Mouse (Mus musculus): ENCODE measurements around the gene Wwc2.

Wwc2 gene

DNA sequence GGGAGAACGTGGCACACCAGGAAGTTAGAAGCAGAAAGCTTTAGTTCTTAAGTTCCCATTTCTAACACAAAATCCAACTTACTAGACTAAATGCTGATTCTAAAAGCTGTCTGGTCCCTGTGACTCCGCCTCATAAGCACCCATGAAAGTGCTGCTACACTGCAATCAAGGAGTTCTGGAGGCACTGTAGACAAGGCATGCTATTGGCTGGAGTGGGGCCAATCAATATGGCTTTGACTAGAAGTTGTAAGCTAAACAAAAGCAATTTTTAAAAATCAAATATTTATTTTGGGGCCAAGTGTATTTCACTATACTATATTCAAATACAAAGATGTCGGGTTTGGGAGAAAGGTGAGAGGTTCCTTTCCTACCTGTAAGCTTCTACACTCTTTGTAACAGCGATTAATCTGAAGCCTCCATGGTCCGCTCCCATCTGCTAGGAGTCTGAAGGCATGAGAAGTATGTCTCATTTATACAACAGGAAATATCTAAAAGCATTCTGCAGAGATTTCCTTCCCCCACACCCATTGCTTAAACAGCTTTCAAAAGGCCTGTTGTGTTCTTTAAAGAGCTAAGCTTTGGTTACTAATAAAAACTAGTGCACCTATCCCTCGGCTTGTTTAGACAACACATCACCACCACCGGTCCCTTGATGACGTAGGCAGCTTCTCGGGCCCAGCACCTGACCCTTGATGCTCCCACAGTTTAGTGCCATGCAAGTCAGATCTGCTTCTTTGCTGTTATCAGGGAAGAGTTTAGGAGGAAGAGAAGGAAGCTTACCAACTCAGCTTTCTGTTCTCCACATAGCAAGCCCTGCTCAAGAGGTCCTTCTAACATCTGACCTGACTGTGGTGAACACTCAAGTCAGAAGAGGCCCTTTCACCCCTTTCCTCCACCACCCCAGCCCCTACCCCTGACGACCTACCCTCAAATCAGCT is 50.5 kb downstream of the Wwc2 start:
- DNase-seq (ENCODE audit: low read depth, low spot score): no peak

DNA sequence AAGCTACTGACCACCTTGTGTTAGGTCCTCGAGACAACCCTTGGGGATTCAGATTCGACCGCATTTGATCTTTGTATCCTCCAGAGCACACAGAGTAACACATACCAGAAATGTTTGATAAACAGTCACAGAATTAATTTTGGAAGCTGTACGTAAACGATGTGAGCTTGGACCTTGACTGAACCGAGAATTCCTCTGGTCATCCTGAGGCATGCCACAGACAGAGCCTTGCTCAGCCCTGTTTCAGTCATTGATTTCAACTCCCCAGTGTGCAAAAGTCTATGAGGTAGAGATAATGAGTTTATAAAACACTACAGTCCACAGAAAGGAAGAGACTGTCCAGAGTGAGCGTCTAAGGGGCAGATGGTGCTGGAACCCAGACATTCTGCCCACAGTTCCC is 51.5 kb downstream of the Wwc2 start:
- no peak for DNase-seq (ENCODE audit: low read depth, low spot score)

DNA sequence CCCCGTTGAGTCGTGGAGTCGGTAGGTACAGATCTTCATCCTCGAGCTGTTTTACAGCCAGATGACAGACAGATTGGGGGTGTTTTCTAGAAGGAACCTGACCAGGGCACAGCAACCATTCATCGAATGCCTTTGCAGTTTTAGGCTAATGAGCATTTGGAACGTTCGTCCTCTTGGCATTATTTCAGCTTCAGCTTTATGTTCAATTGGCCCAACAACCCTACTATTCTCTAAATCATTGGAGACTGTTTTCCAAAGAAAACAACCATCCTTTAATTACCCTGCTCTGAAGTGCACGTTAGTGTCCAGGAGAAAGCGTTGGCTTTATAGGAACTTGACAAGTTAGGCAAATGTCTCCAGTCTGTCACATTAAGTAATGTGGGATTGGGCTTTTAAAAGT is 54.3 kb downstream of the Wwc2 start:
- no peak for DNase-seq (ENCODE audit: low read depth, low spot score)

DNA sequence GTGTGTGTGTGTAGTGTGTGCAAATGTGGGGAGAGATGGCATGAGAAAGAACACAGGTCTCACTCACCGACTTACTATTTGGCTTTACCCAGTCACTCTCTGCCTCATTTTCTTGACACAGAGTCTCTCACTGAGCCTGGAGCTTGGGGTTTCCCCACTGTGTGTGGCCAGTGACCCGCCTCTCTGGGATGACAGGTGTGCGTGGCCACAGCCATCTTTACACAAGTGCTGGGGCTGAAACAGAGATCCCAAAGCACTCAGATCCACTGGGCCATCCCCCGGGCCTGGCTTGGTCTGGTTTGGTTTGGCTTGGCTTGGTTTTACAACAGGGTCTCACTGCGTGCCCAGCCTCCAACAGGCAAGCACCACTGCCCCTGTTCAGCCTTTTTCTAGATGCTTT is 55.3 kb downstream of the Wwc2 start:
- DNase-seq (ENCODE audit: low read depth, low spot score): no peak

DNA sequence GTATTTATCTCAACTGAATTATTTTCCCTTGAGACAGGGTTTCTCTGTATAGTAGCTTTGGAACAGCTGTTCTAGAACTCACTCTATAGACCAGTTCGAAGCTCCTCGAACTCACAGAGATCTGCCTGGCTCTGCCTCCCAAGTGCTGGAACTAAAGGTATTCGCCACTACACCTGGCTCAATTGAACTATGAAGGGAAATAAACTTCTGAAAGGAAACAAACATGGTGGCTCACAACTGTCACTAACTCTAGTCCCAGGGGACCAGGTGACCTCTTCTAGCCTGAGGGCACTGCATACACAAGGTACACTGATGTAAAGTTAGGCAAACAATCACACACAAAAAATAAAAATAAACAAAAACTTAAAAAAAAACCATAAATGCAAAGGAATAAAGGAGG is 57.6 kb downstream of the Wwc2 start:
- DNase-seq (ENCODE audit: low read depth, low spot score): no peak

DNA sequence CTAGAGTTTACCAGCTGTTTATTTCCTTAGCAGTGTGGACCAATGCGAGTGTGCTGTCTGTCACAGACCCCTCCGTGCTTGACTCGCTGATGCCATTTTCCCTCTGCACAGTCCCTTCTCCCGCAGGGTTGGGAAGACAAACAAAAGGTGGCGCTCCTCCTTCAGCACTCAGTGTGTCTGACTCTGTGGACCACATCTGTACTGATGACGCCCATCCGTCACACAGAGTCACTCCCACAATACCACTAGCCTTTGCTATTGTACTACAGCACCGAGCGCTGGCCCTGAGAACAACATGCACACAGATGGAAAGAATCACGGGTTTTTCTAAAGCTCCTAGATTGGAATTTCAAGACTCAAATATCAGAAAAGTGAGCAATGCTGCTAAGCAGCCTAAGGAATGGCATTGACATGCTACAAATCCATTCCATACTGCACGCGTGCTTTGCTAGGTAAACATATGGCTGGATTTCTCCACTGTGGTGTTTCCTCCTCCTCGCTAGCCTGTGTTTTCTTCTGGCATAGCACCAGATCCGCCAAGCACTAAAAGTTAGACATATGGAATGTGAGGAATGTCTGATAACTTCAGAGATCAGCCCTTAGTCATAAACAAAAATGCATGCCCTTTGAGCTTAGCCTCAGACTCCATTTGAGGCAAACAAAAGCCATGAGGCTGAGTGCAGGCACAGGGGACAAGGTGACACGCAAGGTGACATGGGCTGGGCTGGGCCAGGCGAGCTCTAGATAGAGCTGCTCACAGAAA is 58.5 kb downstream of the Wwc2 start:
- peak; percentile 59 for DNase-seq (ENCODE audit: low read depth, low spot score)

DNA sequence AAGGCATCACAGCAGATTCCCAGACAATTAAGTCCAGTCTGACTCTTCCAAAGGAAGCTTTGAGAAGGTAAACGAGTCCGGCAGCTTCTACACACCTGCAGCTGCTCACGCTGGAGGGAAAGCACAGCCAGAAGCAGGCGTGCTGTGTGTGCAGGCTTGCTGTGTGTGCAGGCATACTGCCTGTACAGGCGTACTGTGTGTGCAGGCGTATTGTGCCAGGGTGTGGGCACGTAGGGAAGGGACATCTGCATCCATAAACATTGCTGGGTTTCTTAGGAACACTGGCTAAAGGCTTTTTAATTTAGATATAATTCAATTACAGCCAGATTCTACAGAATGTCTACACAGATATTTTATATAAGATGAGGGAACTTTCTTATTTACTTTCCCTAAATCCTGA is 59.4 kb downstream of the Wwc2 start:
- DNase-seq (ENCODE audit: low read depth, low spot score): no peak

DNA sequence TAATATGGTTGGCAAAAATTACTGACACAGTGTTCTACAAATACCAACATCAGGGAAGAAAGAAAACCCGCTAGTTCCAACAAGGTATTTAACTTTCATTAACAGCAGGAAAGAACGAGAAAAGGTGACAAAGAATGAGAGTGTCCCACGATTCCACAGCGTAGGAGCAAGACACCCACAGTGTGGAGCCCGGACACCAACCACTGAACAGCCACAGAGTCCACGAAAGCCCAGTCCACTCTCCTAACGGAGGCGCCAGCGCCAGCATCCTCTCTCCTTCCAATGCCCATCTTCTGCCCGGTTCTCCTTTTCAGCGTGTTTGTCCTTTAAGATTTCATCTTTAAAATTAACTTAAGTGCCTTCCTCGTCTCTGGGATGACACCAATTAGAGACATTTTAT is 61.1 kb downstream of the Wwc2 start:
- no peak for DNase-seq (ENCODE audit: low read depth, low spot score)

DNA sequence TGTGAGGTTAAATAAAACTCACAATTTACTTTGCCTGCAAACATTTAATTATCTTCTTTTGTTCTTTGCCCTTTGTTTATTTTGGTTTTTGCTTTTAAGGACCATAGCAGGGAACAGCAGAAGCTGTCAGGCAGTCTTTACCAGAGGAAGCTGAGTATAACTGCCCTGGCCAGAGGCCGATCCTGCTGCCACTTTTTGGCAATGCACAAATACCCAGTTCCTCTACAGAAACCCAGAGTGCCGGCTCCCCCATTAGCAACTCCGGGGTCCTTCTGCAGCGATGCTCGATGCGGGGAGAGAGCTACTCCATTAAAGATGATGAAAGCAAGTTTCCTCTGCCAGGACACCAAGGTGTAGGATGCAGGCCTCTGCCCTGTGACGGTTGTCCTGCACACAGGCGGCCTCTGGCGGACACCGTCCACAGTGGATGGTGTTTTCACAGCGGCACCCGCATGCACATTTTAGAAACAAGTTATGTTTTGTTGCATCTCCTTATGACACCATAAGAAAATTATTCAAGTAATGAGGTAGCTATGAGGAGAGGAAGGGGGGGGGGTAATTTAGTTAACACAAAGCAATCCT is 62.0 kb downstream of the Wwc2 start:
- no peak for DNase-seq (ENCODE audit: low read depth, low spot score)

DNA sequence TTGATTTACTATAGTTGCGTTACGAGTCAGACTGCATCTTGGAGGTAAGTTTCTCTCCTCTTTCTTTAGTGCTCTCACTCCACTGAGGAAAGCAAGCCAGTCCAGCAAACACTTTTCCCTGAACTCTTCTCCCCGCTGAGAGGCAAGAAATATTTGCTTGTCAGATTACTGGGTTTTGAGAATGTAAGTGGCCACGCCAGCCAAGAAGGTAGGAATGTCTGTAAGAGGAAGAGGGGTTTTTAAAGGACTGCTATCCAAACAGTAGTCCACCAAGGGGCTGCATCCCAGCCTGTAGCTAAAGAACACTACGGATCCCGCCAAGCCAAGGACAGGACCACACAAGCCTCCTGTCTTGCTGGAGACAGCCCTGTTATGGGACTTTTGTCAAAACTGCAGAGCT is 65.8 kb downstream of the Wwc2 start:
- DNase-seq (ENCODE audit: low read depth, low spot score): no peak

DNA sequence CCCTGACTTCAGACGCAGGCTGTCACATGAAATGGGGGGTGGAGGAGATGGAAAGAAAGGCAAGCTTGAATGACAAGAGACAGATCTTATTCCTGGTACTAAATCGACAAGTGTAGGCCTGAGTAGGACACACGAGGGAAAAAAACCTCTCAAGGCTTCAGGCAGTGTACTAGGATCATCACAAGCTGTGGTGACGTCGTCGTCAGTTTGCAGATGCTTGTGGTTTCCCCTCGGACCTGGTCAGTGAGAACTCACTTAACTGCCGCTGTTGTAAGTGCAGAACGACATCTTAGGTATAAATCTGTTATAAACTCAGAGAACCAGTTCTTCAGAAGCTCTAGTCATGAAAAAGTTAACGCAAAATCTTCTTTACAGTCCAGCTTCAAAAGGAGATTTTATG is 67.9 kb downstream of the Wwc2 start:
- DNase-seq (ENCODE audit: low read depth, low spot score): no peak

DNA sequence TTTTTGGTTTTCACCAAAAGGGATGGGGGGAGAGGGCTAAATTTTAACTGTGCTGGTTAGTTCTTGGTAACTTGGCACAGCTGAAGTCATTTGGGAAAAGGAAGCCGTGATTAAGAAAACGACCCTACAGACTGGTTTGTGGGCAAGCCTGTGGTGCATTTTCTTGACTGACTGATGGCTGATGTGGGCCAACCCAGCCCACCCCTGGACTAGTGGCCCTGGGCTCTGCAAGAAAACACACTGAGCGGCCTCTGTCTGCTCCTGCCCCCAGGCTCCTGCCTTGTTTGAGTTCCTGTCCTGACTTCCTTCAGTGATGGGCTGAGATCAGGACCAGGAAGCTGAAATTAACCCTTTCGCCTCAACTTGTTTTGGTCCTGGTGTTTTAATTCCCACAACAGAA is 68.7 kb downstream of the Wwc2 start:
- DNase-seq (ENCODE audit: low read depth, low spot score): no peak

DNA sequence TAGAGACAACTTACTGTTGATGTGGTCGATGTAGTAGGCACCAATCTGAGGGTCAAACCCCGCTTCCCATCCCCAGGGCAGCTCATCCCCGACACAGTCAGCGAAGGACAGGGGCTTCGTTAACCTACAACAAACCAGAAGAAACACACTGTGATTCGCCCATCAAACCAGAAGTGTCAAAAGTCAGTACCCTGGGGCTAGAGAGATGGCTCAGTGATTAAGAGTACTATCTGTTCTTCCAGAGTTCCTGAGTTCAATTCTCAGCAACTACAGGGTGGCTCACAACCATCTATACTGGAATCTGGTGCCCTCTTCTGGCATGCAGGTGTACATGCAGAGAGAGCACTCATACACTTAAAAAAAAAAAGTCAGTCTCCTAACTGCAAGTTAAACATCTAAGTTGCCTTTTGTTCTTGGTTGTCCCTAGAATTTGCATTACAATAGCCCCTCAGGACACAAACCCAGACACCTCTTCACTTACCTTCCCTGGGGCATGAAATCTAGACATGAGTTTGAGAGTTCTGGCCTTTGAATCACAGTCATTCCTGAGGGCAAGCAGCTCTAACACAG is 70.1 kb downstream of the Wwc2 start:
- peak; percentile 97 for DNase-seq (ENCODE audit: low read depth, low spot score)

DNA sequence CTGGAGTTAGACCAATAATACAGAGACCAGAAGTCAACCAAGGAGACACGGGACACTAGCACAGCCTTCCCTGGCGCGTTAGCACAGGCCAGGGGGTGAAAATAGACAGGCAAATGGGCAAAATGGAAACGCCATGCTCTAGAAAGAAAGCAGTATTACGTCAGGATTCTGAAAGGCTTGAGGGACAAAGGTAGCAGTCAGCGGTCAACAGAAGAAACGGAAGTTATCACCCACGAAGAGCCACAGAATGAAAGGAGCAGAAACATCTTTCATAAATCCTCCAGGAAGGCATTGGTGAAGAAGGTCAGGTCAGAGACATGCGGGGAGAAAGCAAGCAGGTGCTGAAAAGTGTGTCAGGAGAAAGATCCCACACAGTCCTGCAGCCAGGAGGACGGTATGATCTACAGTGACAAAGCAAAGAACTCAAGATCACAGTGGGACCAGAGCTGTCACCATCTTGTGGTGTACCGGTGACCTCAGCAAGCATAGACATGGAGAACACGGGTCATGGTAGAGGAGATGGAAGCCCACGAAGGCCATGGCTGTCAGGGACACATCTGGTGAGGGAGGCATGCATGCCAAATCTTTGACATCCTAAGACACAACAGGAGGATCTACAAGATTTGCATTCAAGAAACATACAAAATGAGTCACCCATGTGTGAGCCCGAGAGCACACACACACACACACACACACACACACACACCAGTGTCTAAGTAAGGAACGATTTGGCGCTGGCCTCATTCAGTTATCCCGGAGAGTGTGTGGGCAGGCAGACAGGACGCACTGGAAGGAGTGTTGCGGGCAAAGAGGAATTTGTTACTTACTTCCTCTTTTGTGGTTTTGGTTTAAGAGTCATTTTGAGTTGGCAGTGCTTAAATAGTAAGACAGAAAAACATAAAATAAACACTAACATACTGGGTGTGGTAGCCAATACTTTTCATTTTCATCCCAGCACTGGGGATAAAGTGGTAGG is 73.4 kb downstream of the Wwc2 start:
- DNase-seq (ENCODE audit: low read depth, low spot score): no peak

DNA sequence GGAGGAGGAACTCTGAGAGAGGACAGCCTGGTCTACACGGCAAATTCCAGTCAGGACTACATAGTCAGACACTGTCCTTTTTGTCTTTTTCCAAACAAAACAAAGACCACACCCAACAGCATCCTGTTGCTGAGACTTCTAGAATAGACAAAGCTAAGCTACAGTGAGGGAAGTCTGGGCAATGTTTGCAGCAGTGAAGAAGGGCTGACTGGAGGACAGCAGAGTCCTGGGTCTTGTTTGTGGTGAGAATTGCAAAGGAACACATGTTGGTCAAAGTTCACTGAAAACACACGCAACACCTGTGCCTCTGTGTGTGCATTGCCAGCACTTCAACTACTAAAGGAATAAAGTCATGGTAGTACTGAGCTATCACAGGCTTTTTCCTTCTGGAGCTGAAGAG is 75.2 kb downstream of the Wwc2 start:
- no peak for DNase-seq (ENCODE audit: low read depth, low spot score)

DNA sequence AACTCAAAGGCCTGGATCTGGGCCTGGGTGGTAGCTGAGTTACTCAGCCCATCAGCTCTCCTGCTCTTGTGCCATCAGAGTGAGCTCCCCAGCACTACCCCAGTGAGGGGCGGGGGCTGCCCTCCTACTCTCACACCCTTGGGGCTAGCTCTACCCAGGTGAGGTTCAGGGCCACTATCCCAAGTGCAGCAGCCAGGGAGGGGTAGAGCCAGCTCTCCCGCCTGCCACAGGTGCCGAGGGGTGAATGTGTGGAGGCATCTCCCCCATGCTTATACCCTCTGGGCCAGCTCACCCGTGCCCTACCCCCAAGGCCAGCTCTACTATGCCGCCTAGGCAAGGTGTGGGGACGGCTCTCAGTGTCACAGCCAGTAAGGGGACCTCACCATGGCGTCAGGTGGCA is 75.8 kb downstream of the Wwc2 start:
- DNase-seq (ENCODE audit: low read depth, low spot score): no peak

DNA sequence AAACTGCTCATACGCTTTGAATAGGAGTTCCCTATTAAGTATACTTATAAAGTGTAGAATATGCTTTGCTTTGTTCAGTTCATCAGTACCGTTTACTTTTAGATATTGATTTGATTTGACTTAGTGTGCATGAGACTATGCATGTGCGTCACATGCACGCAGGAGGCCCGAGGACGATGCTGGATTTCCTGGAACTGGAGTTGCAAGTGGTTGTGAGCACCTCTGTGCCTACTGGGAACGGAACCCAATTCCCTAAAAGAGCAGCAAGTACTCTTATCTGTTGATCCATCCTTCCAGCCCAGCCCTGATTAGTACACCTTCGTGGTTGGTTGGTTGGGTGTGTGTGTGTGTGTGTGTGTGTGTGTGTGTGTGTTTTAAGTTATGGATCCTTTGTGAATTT is 76.6 kb downstream of the Wwc2 start:
- no peak for DNase-seq (ENCODE audit: low read depth, low spot score)

DNA sequence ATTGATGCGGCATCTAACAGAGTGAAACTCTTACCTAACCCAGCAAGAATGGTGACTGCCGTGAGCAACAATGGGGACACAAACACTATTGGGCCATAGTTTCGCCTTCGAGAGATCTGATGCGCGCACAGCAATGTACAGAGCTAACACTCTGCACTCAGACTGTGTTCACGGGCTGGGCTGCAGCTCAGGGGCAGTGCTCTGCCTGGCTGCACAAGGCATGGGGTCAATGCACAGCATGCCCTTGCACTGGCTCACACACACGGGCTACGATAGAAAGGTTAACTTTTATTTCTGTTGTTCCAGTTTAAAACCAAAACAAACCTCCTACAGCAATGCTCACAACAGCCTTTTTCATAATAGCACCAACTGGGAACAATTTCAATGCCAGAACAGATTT is 77.1 kb downstream of the Wwc2 start:
- no peak for DNase-seq (ENCODE audit: low read depth, low spot score)

DNA sequence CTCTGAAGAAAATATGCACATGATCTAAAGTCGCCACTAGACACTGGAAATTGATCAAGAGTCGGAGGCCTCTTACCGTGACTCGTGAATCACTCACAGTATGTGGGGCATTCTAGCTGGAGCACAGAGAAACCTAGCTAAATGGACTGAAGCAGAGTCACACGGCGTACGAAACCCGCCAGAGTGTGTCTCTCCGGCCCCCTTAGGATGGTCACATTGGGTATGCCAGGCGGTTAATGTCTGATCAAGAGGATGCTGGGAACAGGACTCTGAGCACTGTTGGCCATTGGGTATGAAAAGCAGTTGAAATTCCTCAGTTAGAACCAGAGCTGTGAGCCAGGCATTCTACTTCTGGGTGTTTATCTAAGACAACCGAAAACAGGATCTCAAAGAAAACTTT is 81.0 kb downstream of the Wwc2 start:
- DNase-seq (ENCODE audit: low read depth, low spot score): no peak

DNA sequence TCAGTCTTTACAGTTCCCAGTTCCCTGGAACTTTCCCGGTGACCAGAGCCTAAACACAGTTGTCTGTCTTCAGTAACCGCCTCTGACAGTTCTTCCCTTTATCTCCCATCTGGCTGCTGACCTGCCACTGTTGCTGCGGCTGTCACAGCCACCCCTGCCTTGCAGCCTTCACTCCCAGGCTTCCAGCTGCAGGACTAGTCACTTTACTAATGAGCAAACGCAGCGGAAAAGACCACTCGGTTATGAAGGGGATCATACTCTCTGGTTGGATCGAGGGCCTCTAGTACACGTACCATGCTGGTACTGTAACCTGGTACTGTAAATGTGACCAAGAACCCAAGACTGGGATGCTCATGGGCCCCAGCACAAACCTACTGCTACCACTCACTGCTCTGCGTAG is 83.7 kb downstream of the Wwc2 start:
- DNase-seq (ENCODE audit: low read depth, low spot score): no peak

DNA sequence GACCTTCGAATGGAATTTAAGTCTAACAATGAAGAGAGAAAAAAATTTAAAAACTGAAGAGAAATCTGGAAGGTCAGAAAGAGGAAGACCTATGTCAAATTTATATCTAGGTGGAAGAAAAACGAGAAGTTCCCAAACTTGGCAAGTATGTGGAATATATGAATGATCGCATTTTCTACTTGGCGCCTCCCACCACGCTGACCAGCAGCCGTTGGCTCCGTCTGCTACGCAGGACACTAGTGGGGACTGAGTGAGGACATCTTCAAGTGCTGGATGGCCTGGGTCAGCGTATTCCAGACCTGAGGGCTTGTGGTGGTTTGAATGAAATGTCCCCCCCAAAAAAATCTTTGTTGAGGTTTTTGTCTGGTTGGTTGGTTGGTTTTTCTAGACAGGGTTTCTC is 84.6 kb downstream of the Wwc2 start:
- DNase-seq (ENCODE audit: low read depth, low spot score): no peak

Data from ES-CJ7 (cell line).